Mouse (Mus musculus): ENCODE data around the gene Ggt1.

DNA sequence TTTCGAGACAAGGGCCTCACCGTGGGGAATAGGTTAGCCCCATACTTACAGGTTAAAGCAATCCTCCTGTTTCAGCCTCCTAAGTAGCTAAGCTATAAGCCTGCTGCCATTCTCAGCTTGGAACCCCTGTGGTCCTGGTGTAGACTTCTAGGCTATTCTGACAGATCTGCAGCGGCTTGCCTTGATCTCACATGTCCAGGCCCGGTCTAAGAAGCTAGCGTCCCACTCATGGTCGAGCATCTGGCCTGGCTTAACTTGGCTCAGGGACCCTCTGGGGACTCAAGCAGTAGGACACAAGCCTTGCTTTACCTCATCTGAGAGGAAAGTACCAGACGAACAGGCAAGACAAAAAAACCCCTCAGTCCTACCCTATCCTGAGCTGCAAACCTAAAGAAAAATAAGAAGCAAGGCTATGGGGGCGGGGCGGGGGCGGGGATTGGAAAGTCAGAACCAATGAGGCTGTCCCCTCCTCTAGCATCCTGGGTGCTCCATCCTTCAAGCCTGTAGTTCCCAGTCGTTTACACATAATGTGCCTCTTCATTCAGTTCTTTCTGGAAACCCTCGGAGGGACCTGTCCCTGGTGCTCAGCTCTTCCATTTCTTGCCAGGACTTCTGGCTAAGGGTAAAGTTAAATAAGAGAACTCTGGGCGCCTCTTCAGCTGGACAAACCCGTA is 73.8 kb downstream of the Ggt1 start:
- no peak for TF ChIP-seq CTCF (IDR thresholded peaks at IDR 0.05; ENCODE audit: low read depth, low read length)
- no peak for TF ChIP-seq POLR2A (IDR thresholded peaks at IDR 0.05; ENCODE audit: extremely low read depth, insufficient read depth, low read length)
